Mouse (Mus musculus) ovary, postnatal 14 days (tissue): ENCODE results near the gene Atp9a.

Experiments used
- DNase-seq: peaks from one replicate; pipeline ENCODE4 v3.0.0; 2022; ENCODE audit warnings: low spot score

Gene Atp9a

GRCm38 (mm10) chr2:168681531-168681930 lies 60.7 kb downstream of the Atp9a start:
- DNase-seq = no peak

GRCm38 (mm10) chr2:168679381-168680199 lies 62.6 kb downstream of the Atp9a start:
- no peak for DNase-seq

GRCm38 (mm10) chr2:168678662-168679294 lies 63.4 kb downstream of the Atp9a start:
- DNase-seq = no peak

GRCm38 (mm10) chr2:168677650-168678049 lies 64.6 kb downstream of the Atp9a start:
- DNase-seq = no peak

- no peak for DNase-seq
Observed at GRCm38 (mm10) chr2:168671724-168672123, 70.5 kb downstream of the Atp9a start.

- no peak for DNase-seq
Observed at GRCm38 (mm10) chr2:168670241-168670640, 72.0 kb downstream of the Atp9a start.

GRCm38 (mm10) chr2:168669762-168670161 lies 72.4 kb downstream of the Atp9a start:
- DNase-seq = no peak

GRCm38 (mm10) chr2:168667745-168668144 lies 74.5 kb downstream of the Atp9a start:
- no peak for DNase-seq

GRCm38 (mm10) chr2:168665680-168666079 lies 76.5 kb downstream of the Atp9a start:
- DNase-seq = no peak

GRCm38 (mm10) chr2:168663716-168664115 lies 78.5 kb downstream of the Atp9a start:
- DNase-seq = no peak

- no peak for DNase-seq
Observed at GRCm38 (mm10) chr2:168663216-168663615, 79.0 kb downstream of the Atp9a start.

- no peak for DNase-seq
Observed at GRCm38 (mm10) chr2:168661802-168662201, 80.4 kb downstream of the Atp9a start.

- DNase-seq = no peak
Observed at GRCm38 (mm10) chr2:168660344-168660743, 81.9 kb downstream of the Atp9a start.

GRCm38 (mm10) chr2:168658551-168658950 lies 83.7 kb downstream of the Atp9a start:
- no peak for DNase-seq

GRCm38 (mm10) chr2:168656569-168657308 lies 85.5 kb downstream of the Atp9a start:
- no peak for DNase-seq

- no peak for DNase-seq
Observed at GRCm38 (mm10) chr2:168654983-168655669, 87.1 kb downstream of the Atp9a start.

GRCm38 (mm10) chr2:168654482-168654881 lies 87.7 kb downstream of the Atp9a start:
- DNase-seq = no peak

GRCm38 (mm10) chr2:168651757-168652156 lies 90.5 kb downstream of the Atp9a start:
- no peak for DNase-seq

- no peak for DNase-seq
Observed at GRCm38 (mm10) chr2:168648171-168648570, 94.0 kb downstream of the Atp9a start.

GRCm38 (mm10) chr2:168644855-168645254 lies 97.4 kb downstream of the Atp9a start:
- no peak for DNase-seq

- DNase-seq = peak; percentile 24
Observed at GRCm38 (mm10) chr2:168643524-168644177, 98.6 kb downstream of the Atp9a start.

- no peak for DNase-seq
Observed at GRCm38 (mm10) chr2:168642187-168642586, 100.0 kb downstream of the Atp9a start.
